Mouse (Mus musculus) MEL (cell line): ENCODE results near the gene Trim32. TPM values are rescaled to one million over a fixed set of nuclear protein-coding genes. Genes with fewer than 3 reads are reported as not detected.

Experiments used
- DNase-seq: peaks from one replicate; pipeline ENCODE4 v3.0.0; 2011; ENCODE audit warnings: low read depth, low spot score
- H3K27ac ChIP-seq: 2 replicates; pipeline ENCODE4 v1.5.1; 2012; ENCODE audit warnings: low read depth, mild to moderate bottlenecking, control low read depth, low read length, moderate library complexity; ENCODE audit not compliant: control insufficient read depth
- H3K27me3 ChIP-seq, 2 experiments: fragments of 150-350 bp in 1 of 2; sonication (generic) in 1 of 2; 2 replicates each; pipeline ENCODE4 v1.6.1; 2012; ENCODE audit warnings: low read length in 2 of 2, mild to moderate bottlenecking in 2 of 2, improper control_type of control experiment in 1 of 2, moderate library complexity in 1 of 2; ENCODE audit not compliant: insufficient read depth in 2 of 2, control insufficient read depth in 1 of 2
- H3K36me3 ChIP-seq, 2 experiments: 2 replicates each; pipeline ENCODE4 v1.6.1; 2012 to 2014; ENCODE audit warnings: low read length in 2 of 2, improper control_type of control experiment in 1 of 2, inconsistent platforms in 1 of 2, mild to moderate bottlenecking in 1 of 2; ENCODE audit not compliant: insufficient read depth in 2 of 2, control insufficient read depth in 1 of 2
- H3K4me1 ChIP-seq, 2 experiments: fragments of 150-350 bp in 1 of 2; sonication (generic) in 1 of 2; 2 replicates each; pipeline ENCODE4 v1.6.1; 2012; ENCODE audit warnings: low read length in 2 of 2, improper control_type of control experiment in 1 of 2, mild to moderate bottlenecking in 1 of 2; ENCODE audit not compliant: insufficient read depth in 2 of 2, control insufficient read depth in 1 of 2
- H3K4me3 ChIP-seq, 2 experiments: fragments of 150-350 bp in 1 of 2; sonication (generic) in 1 of 2; 2 replicates each; pipeline ENCODE4 v1.5.1; 2012; ENCODE audit warnings: low read depth in 2 of 2, low read length in 2 of 2, mild to moderate bottlenecking in 2 of 2, moderate library complexity in 2 of 2, control low read depth in 1 of 2, improper control_type of control experiment in 1 of 2; ENCODE audit not compliant: control insufficient read depth in 1 of 2, insufficient read depth in 1 of 2
- H3K79me2 ChIP-seq: 2 replicates; pipeline ENCODE4 v1.6.1; 2012; ENCODE audit warnings: mild to moderate bottlenecking, low read length, moderate library complexity; ENCODE audit not compliant: control insufficient read depth, poor library complexity, insufficient read depth
- H3K9ac ChIP-seq: 2 replicates; pipeline ENCODE4 v1.6.1; 2012; ENCODE audit warnings: low read depth, mild to moderate bottlenecking, control low read depth, low read length, moderate library complexity; ENCODE audit not compliant: control insufficient read depth, poor library complexity, severe bottlenecking
- H3K9me3 ChIP-seq: fragments of 150-350 bp; sonication (generic); replicated peaks from 2 replicates; pipeline ENCODE4 v1.6.1; 2012; ENCODE audit warnings: mild to moderate bottlenecking, low read length, improper control_type of control experiment, moderate library complexity; ENCODE audit not compliant: insufficient read depth
- BHLHE40 ChIP-seq: IDR thresholded peaks from 2 replicates; pipeline ENCODE4 v1.6.1; 2012; ENCODE audit warnings: low read depth, mild to moderate bottlenecking, inconsistent platforms, low read length, improper control_type of control experiment, borderline replicate concordance
- CHD1 ChIP-seq: IDR thresholded peaks from 2 replicates; pipeline ENCODE4 v1.6.1; 2012; ENCODE audit warnings: low read depth, mild to moderate bottlenecking, inconsistent platforms, low read length, improper control_type of control experiment
- CHD2 ChIP-seq: IDR thresholded peaks from 2 replicates; pipeline ENCODE4 v1.6.1; 2011; ENCODE audit warnings: low read length, improper control_type of control experiment
- E2F4 ChIP-seq: IDR thresholded peaks from 2 replicates; pipeline ENCODE4 v1.6.1; 2011; ENCODE audit warnings: low read depth, low read length, improper control_type of control experiment, borderline replicate concordance
- ELF1 ChIP-seq: IDR thresholded peaks from 2 replicates; pipeline ENCODE4 v1.6.1; 2014; ENCODE audit warnings: low read depth, mild to moderate bottlenecking, inconsistent platforms, low read length, improper control_type of control experiment, moderate library complexity
- GABPA ChIP-seq: IDR thresholded peaks from 2 replicates; pipeline ENCODE4 v1.6.1; 2012; ENCODE audit warnings: low read depth, mild to moderate bottlenecking, inconsistent platforms, low read length, improper control_type of control experiment, moderate library complexity
- HCFC1 ChIP-seq: IDR thresholded peaks from 2 replicates; pipeline ENCODE4 v1.6.1; 2012; ENCODE audit warnings: low read depth, mild to moderate bottlenecking, inconsistent platforms, low read length, improper control_type of control experiment, moderate library complexity
- JUND ChIP-seq: IDR thresholded peaks from 2 replicates; pipeline ENCODE4 v1.6.1; 2011; ENCODE audit warnings: low read depth, mild to moderate bottlenecking, improper control_type of control experiment, low read length
- MAFK ChIP-seq: IDR thresholded peaks from 2 replicates; pipeline ENCODE4 v1.6.1; 2011; ENCODE audit warnings: low read depth, mild to moderate bottlenecking, low read length, improper control_type of control experiment, borderline replicate concordance
- MAX ChIP-seq: IDR thresholded peaks from 2 replicates; pipeline ENCODE4 v1.6.1; 2011; ENCODE audit warnings: low read length, improper control_type of control experiment
- MAZ ChIP-seq: IDR thresholded peaks from 2 replicates; pipeline ENCODE4 v1.6.1; 2012; ENCODE audit warnings: low read depth, mild to moderate bottlenecking, inconsistent platforms, low read length, improper control_type of control experiment
- MEF2A ChIP-seq: IDR thresholded peaks from 2 replicates; pipeline ENCODE4 v1.6.1; 2014; ENCODE audit warnings: low read depth, mild to moderate bottlenecking, inconsistent platforms, low read length, improper control_type of control experiment; ENCODE audit not compliant: poor library complexity, insufficient replicate concordance, severe bottlenecking; ENCODE audit errors: extremely low read depth
- MXI1 ChIP-seq: IDR thresholded peaks from 2 replicates; pipeline ENCODE4 v1.6.1; 2011; ENCODE audit warnings: mild to moderate bottlenecking, low read depth, low read length, improper control_type of control experiment
- MYB ChIP-seq: IDR thresholded peaks from 2 replicates; pipeline ENCODE4 v1.6.1; 2011; ENCODE audit warnings: mild to moderate bottlenecking, low read depth, low read length, improper control_type of control experiment
- MYC ChIP-seq: IDR thresholded peaks from 2 replicates; pipeline ENCODE4 v1.6.1; 2011; ENCODE audit warnings: low read depth, mild to moderate bottlenecking, low read length, improper control_type of control experiment, moderate library complexity
- NELFE ChIP-seq: IDR thresholded peaks from 2 replicates; pipeline ENCODE4 v1.6.1; 2011; ENCODE audit warnings: low read depth, low read length, improper control_type of control experiment
- NRF1 ChIP-seq: IDR thresholded peaks from 2 replicates; pipeline ENCODE4 v1.6.1; 2014; ENCODE audit warnings: low read depth, mild to moderate bottlenecking, inconsistent platforms, low read length, improper control_type of control experiment, moderate library complexity; ENCODE audit not compliant: poor library complexity, insufficient read depth, severe bottlenecking
- POLR2A ChIP-seq, 2 experiments: IDR thresholded peaks; 2 replicates each; pipeline ENCODE4 v1.6.1; 2011 to 2012; ENCODE audit warnings: low read length in 2 of 2, mild to moderate bottlenecking in 2 of 2, control low read depth in 1 of 2, improper control_type of control experiment in 1 of 2, low read depth in 1 of 2, moderate library complexity in 1 of 2; ENCODE audit not compliant: control insufficient read depth in 1 of 2, insufficient read depth in 1 of 2, poor library complexity in 1 of 2
- POLR2AphosphoS2 ChIP-seq: IDR thresholded peaks from 2 replicates; pipeline ENCODE4 v1.6.1; 2011; ENCODE audit warnings: low read length, improper control_type of control experiment
- RAD21 ChIP-seq: IDR thresholded peaks from 2 replicates; pipeline ENCODE4 v1.6.1; 2011; ENCODE audit warnings: mild to moderate bottlenecking, low read depth, low read length, improper control_type of control experiment
- SIN3A ChIP-seq: IDR thresholded peaks from 2 replicates; pipeline ENCODE4 v1.6.1; 2012; ENCODE audit warnings: low read length, improper control_type of control experiment, inconsistent platforms
- TBP ChIP-seq: IDR thresholded peaks from 2 replicates; pipeline ENCODE4 v1.8.0; 2011; ENCODE audit warnings: low read depth, low read length, improper control_type of control experiment
- TCF12 ChIP-seq: IDR thresholded peaks from 2 replicates; pipeline ENCODE4 v1.6.1; 2014; ENCODE audit warnings: low read depth, mild to moderate bottlenecking, inconsistent platforms, low read length, improper control_type of control experiment, moderate library complexity
- UBTF ChIP-seq: IDR thresholded peaks from 2 replicates; pipeline ENCODE4 v1.6.1; 2012; ENCODE audit warnings: low read depth, mild to moderate bottlenecking, inconsistent platforms, low read length, improper control_type of control experiment, moderate library complexity, borderline replicate concordance; ENCODE audit not compliant: insufficient read depth
- USF2 ChIP-seq, 2 experiments: IDR thresholded peaks; 2 replicates each; pipeline ENCODE4 v1.6.1; 2011 to 2012; ENCODE audit warnings: improper control_type of control experiment in 2 of 2, low read length in 2 of 2, borderline replicate concordance in 1 of 2, inconsistent platforms in 1 of 2, low read depth in 1 of 2, mild to moderate bottlenecking in 1 of 2; ENCODE audit not compliant: insufficient read depth in 1 of 2
- ZKSCAN1 ChIP-seq: IDR thresholded peaks from 2 replicates; pipeline ENCODE4 v1.6.1; 2012; ENCODE audit warnings: low read depth, mild to moderate bottlenecking, inconsistent platforms, low read length, improper control_type of control experiment, moderate library complexity
- ZMIZ1 ChIP-seq: IDR thresholded peaks from 2 replicates; pipeline ENCODE4 v1.6.1; 2012; ENCODE audit warnings: low read depth, mild to moderate bottlenecking, inconsistent platforms, low read length, improper control_type of control experiment, moderate library complexity
- ZNF384 ChIP-seq: IDR thresholded peaks from 2 replicates; pipeline ENCODE4 v1.6.1; 2012; ENCODE audit warnings: low read depth, mild to moderate bottlenecking, inconsistent platforms, low read length, improper control_type of control experiment
- polyA plus RNA-seq, 2 experiments: library from polyadenylated mRNA; stranded (reverse) in 1 of 2; unstranded in 1 of 2; fragments of >175 nt in 1 of 2; fragments of >200 nt in 1 of 2; gene quantifications; 2 replicates each; pipeline versions ENCODE4 v1.2.1 to v1.2.4; 2012; ENCODE audit warnings: low replicate concordance in 2 of 2, low read depth in 1 of 2; ENCODE audit not compliant: insufficient read length in 2 of 2, insufficient read depth in 1 of 2, missing spikeins in 1 of 2
- total RNA-seq: library from RNA; depleted of rRNA; stranded (reverse); fragments of 300-350 nt; gene quantifications from 2 replicates; pipeline ENCODE4 v1.2.3, GENCODE M21; 2012

The Trim32 gene
- total and polyA plus RNA-seq, 3 experiments = 7.9 to 8.7 TPM; not detected in 1

DNA sequence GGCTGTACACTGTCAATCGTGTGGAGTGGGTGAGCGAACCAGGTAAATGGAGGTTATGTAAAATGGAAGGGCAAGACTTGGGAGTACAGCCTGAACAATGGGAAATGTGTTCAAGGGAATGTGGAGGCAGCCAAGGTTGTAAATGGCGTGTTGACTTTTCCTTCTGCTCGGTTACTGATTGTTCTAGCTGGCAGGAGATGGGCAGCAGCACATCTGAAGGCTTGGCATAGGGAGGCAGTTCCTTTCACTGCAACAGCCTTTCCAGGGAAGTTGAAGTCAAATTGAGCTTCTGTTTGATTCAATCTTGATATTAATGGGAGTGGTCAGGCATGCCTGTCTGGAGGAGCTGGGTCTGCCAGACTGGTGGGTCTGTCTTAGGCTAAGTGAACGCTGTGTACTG, 5.5 kb downstream of the Trim32 start:
- H3K27ac ChIP-seq = no peak overlapping the region
- H3K4me3 ChIP-seq = no peak overlapping the region
- no peaks in the 10 kb centered on the region for H3K9me3 ChIP-seq
- H3K79me2 ChIP-seq = peaks cover 2% of the 10 kb centered on the region; the same call in 1 of the 2 replicates
- H3K4me1 ChIP-seq = no peaks in the 10 kb centered on the region; a peak in 1 of 4 replicates
- H3K9ac ChIP-seq = no peak overlapping the region
- TF ChIP-seq NELFE (no peak), ZKSCAN1 (no peak), SIN3A (no peak), JUND (no peak), UBTF (no peak), ZMIZ1 (no peak), USF2 (IDR thresholded peaks at IDR 0.05; ENCODE audit: borderline replicate concordance in 1 of 2, insufficient read depth in 1 of 2, low read depth in 1 of 2, low read length in 2 of 2) (no peak), POLR2A (IDR thresholded peaks at IDR 0.05; ENCODE audit: control insufficient read depth in 1 of 2, insufficient read depth in 1 of 2, low read depth in 1 of 2, low read length in 2 of 2, poor library complexity in 1 of 2) (no peak), TBP (no peak), MAZ (no peak), GABPA (no peak), MXI1 (no peak), NRF1 (no peak), TCF12 (no peak), MYB (no peak), ELF1 (no peak), E2F4 (no peak), HCFC1 (no peak)
- DNase-seq = no peak
- no peaks in the 10 kb centered on the region for H3K27me3 ChIP-seq
- H3K36me3 ChIP-seq = peaks cover 0 to 6% of the 10 kb centered on the region in 2 experiments; a peak in 2 of 4 replicates

DNA sequence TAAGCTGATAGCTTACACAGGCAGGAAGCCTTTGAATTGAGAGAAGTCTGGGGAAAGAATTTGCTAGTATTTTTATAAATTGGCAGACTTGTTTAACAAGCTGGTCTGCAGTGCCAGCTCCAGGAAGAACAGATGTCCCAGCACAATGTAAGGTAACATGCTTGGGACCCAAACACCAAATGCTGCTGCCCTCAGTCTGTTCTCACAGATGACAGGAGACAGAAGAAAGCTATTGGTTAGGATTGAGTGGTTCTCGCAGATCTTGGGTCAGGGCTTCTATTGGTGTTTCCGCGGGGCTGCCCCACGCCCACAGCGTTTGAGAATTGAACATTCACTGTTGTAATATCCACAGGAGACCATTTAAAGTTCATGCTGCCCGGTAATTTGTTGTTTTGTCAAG, 6.1 kb downstream of the Trim32 start:
- H3K4me3 ChIP-seq = no peak overlapping the region
- H3K27ac ChIP-seq = no peak overlapping the region
- TF ChIP-seq CHD2 (no peak), USF2 (IDR thresholded peaks at IDR 0.05; ENCODE audit: borderline replicate concordance in 1 of 2, insufficient read depth in 1 of 2, low read depth in 1 of 2, low read length in 2 of 2) (no peak), UBTF (no peak), HCFC1 (no peak), RAD21 (no peak), JUND (no peak), BHLHE40 (no peak), MYC (no peak), MXI1 (no peak), CHD1 (no peak), MEF2A (no peak), ZNF384 (no peak), POLR2AphosphoS2 (no peak), MAFK (no peak), MAX (no peak)
- no peak for DNase-seq
- H3K4me1 ChIP-seq = no peaks in the 10 kb centered on the region; a peak in 1 of 4 replicates
- H3K27me3 ChIP-seq = no peaks in the 10 kb centered on the region
- peaks cover 2% of the 10 kb centered on the region; the same call in 1 of the 2 replicates for H3K79me2 ChIP-seq
- H3K9ac ChIP-seq = no peak overlapping the region
- H3K36me3 ChIP-seq = peaks cover 0 to 5% of the 10 kb centered on the region in 2 experiments; a peak in 2 of 4 replicates
- no peaks in the 10 kb centered on the region for H3K9me3 ChIP-seq
